Mouse (Mus musculus): Measurements from ENCODE around the gene Slc25a26. TPM values are rescaled to one million over a fixed set of nuclear protein-coding genes. Genes with fewer than 3 reads are reported as not detected.

Gene Slc25a26
- polyA plus RNA-seq (2016; fragmentation: Nextera tagmentation; extraction: Ambion mirVana) = 7.5 and 8.8 TPM in 2 replicates

DNA sequence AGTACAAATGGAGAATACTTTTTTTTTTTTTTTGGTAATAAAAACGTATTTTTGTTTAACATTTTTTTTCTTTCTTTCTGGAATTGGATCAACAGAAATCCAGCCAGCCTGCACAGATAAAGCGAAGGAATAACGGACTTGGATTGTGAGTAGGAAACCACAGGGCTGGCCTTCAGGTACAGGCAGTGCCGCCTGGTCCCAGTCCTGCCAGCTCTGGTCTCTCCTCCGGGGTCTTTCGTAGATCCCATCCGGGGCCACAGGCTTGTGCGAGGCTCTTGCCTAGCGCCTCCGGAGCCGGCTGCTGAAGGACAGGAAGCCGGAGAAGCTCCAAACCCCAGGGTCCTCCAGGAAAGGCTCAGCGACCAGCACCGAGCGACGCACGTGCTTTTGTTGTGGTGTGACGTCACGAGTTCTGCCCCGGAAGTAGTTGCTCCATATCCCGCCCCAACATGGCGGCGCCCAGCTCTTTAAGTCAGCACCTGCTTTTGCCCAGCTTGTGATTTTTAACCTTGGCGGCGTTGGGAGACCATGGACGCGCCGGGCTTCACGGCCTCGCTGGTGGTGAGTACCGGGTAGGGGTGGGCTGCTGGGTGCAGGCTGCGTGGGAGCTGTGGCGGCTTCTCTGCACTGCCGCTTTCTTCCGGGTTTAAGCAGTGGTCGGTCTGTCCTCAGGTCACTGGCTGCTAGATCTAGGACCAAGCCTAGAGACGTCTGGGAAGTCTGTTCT lies at the start of gene Slc25a26:
TSS of gene Slc25a26 (plus strand) at position 435 of the 727 bp plus-strand sequence.
- Histone ChIP-seq H3K4me1 (peaks cover 8% of the 10 kb centered on the region), H3K27ac (replicated peaks) (peak within 1 kb of the TSS; percentile 56; the same call in 1 of the 2 replicates), H3K27me3 (0 out of 2 replicates have a peak, but pooled peaks cover 6% of the 10 kb centered on the region), H3K36me3 (no peaks in the 10 kb centered on the region), H3K9me3 (no peaks in the 10 kb centered on the region), H3K4me3 (peak within 1 kb of the TSS; percentile 84), H3K4me2 (replicated peaks) (peak within 1 kb of the TSS; percentile 80), H3K9ac (replicated peaks) (peak within 1 kb of the TSS; percentile 61)
- ATAC-seq (ENCODE audit: low FRiP score, low read depth) = peak; percentile 98
- WGBS = under 1% methylated on average over 37 of the region's 37 CpGs

DNA sequence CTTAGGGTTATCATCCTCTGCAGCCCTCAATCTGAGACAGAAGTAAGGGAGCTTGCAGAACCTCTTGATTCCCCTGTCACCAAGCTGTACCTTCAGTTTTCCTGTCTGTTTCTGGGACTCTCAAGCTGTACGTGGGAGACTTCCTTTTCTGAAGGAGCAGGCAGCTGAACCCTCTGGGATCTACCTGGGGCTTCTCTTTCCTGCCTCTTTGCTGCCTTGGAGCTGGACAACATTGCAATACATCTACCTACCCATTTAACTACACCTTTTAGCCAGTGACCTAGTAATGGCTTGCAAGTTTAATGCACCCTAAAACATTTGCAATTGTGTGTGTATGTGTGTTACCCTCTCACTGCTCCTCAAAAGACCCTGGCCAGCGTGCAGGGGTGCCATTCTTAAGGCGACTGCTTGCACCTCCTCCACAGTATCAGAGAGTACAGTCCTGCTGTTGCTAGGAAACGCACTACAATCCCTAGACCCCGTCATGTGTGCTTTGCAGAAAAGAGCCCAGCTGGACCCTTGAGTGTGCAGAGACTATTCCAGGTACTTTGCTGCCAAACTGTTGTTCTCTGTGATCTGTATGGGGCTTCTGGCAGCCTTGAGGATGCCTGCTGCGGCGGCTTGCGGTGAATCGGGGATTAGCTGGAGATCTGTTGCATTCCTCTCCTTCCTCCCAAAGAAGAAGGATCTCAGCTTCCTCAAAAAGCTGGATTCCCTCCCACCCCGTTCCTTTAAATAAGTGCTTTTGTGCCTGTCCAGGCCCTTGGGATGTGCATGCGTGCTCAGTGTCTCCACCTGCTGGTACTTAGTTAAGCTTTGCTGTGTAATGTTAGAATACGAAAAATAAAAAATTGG lies 35.9 kb upstream of the Slc25a26 start:
- Histone ChIP-seq H3K4me1 (peaks cover 11% of the 10 kb centered on the region), H3K36me3 (no peaks in the 10 kb centered on the region), H3K4me3 (peak overlapping the region; percentile 25), H3K9ac (replicated peaks) (no peak overlapping the region), H3K27ac (replicated peaks) (peak overlapping the region; percentile 52), H3K27me3 (no peaks in the 10 kb centered on the region), H3K4me2 (replicated peaks) (peak overlapping the region; percentile 47), H3K9me3 (no peaks in the 10 kb centered on the region)
- 6% methylated on average over 12 of the region's 12 CpGs for WGBS
- ATAC-seq (ENCODE audit: low FRiP score, low read depth) = peak; percentile 91

- Histone ChIP-seq H3K27me3 (no peaks in the 10 kb centered on the region), H3K36me3 (no peaks in the 10 kb centered on the region), H3K27ac (replicated peaks) (no peak overlapping the region), H3K4me3 (no peak overlapping the region), H3K9me3 (no peaks in the 10 kb centered on the region), H3K9ac (replicated peaks) (no peak overlapping the region), H3K4me2 (replicated peaks) (no peak overlapping the region), H3K4me1 (peaks cover 11% of the 10 kb centered on the region)
- WGBS = 66% methylated on average over 5 of the region's 5 CpGs
- no peak for ATAC-seq (ENCODE audit: low FRiP score, low read depth)
Observed at GRCm38 (mm10) chr6:94466508-94467205, 33.5 kb upstream of the Slc25a26 start.

DNA sequence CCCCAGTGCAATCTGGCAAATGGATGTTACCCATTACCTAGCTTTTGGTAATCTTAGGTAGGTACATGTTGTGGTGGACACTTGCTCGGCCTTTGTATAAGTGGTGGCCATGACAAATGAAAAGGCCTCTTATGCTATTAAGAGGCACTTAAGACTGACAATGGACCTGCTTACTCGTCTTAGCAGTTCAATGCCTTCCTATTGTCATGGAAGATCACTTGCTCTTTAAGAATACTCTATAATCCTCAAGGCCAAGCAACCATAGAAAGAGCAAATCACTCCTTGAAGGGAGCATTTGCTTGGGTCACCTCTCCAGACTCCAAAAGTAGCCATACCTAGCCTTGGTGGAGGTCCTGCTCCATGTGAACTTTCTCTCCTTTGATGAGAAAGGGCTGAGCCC lies 7.4 kb upstream of the Slc25a26 start:
- Histone ChIP-seq H3K4me3 (no peak overlapping the region), H3K9me3 (no peaks in the 10 kb centered on the region), H3K4me1 (no peaks in the 10 kb centered on the region), H3K36me3 (no peaks in the 10 kb centered on the region), H3K27ac (replicated peaks) (no peak overlapping the region), H3K27me3 (no peaks in the 10 kb centered on the region), H3K9ac (replicated peaks) (no peak overlapping the region), H3K4me2 (replicated peaks) (no peak overlapping the region)
- ATAC-seq (ENCODE audit: low FRiP score, low read depth) = no peak
- WGBS = 44% methylated on average over 2 of the region's 2 CpGs

DNA sequence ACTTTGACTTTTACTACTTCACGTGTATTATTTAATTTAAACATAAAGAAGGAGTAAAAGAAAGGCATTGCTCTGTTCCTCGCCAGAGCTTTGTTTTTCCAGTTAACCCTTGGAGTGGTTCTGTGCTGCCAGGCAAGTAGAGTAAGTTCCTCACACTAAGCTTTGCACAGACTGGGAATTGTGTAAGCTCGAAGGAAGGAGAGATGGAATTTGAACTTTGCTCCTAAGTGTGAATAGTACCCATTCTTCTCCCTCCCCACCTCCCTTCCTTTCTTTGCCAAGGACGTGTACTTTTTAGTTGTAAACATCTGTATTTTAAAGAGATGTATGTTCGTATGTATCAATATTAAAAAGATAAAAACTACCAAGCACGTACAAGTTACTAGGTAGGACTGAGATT lies 3.8 kb downstream of the Slc25a26 start:
- H3K36me3 ChIP-seq = no peaks in the 10 kb centered on the region
- no peak for ATAC-seq (ENCODE audit: low FRiP score, low read depth)

DNA sequence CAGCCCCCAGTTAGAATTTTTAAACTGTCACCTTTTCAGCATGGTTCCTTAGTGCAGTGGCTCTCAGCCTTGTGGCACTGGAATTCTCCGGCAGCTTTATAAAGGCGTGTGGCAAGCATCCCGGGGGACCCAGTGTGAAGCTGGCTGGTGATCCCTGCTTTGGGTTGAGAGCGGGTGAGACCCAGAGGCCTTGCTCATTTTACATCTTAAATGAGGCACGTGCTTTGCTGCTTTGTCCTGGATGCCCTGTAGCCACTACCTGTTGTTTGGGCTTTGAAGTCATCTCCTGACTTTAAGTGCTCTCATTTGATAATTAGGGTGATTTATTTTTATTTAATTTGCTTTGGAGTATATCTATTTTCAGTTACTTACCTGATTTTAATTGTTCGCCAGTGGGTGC lies 7.8 kb downstream of the Slc25a26 start:
- ATAC-seq (ENCODE audit: low FRiP score, low read depth) = no peak
- H3K9ac ChIP-seq (replicated peaks) = no peak overlapping the region
- H3K36me3 ChIP-seq = no peaks in the 10 kb centered on the region
- no peaks in the 10 kb centered on the region for H3K4me1 ChIP-seq
- H3K27me3 ChIP-seq = no peaks in the 10 kb centered on the region
- H3K4me3 ChIP-seq = no peak overlapping the region
- H3K9me3 ChIP-seq = no peaks in the 10 kb centered on the region
- WGBS = 76% methylated on average over 6 of the region's 6 CpGs
- H3K4me2 ChIP-seq (replicated peaks) = no peak overlapping the region
- no peak overlapping the region for H3K27ac ChIP-seq (replicated peaks)

More for the DNA sequence above, 3.8 kb downstream of the Slc25a26 start:
- no peaks in the 10 kb centered on the region for H3K27me3 ChIP-seq
- H3K27ac ChIP-seq (replicated peaks) = no peak overlapping the region
- 69% methylated on average over 6 of the region's 6 CpGs for WGBS
- H3K9me3 ChIP-seq = no peaks in the 10 kb centered on the region
- H3K4me3 ChIP-seq = no peak overlapping the region
- no peak overlapping the region for H3K9ac ChIP-seq (replicated peaks)
- no peak overlapping the region for H3K4me2 ChIP-seq (replicated peaks)
- H3K4me1 ChIP-seq = peaks cover 8% of the 10 kb centered on the region

DNA sequence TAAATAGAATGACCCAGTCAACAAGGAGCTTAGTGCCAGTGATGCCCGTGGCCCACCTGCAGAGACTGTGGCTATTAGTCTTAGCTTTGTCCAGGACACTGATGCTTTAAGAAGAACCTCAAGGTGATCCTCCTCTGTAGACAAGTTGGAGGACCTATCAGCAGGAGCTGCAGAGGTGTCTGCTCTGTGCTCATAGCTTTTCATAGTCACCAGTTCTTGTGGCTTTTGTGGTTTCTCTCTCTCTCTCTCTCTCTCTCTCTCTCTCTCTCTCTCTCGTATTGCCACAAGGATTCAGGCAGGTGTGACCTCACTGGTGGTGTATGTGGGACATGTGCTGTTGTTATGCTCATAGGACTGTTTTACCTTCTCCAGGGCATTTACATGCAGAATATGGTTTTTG lies 8.7 kb downstream of the Slc25a26 start:
- Histone ChIP-seq H3K9me3 (no peaks in the 10 kb centered on the region), H3K9ac (replicated peaks) (no peak overlapping the region), H3K4me2 (replicated peaks) (no peak overlapping the region), H3K27me3 (no peaks in the 10 kb centered on the region), H3K27ac (replicated peaks) (no peak overlapping the region), H3K4me1 (no peaks in the 10 kb centered on the region), H3K36me3 (no peaks in the 10 kb centered on the region), H3K4me3 (no peak overlapping the region)
- 86% methylated on average over 2 of the region's 2 CpGs for WGBS
- no peak for ATAC-seq (ENCODE audit: low FRiP score, low read depth)

GRCm38 (mm10) chr6:94509220-94509619 lies 9.1 kb downstream of the Slc25a26 start:
- H3K4me3 ChIP-seq = no peak overlapping the region
- no peaks in the 10 kb centered on the region for H3K4me1 ChIP-seq
- H3K9ac ChIP-seq (replicated peaks) = no peak overlapping the region
- ATAC-seq (ENCODE audit: low FRiP score, low read depth) = no peak
- no peaks in the 10 kb centered on the region for H3K27me3 ChIP-seq
- no peak overlapping the region for H3K27ac ChIP-seq (replicated peaks)
- 89% methylated on average over 6 of the region's 6 CpGs for WGBS
- H3K36me3 ChIP-seq = no peaks in the 10 kb centered on the region
- H3K4me2 ChIP-seq (replicated peaks) = no peak overlapping the region
- no peaks in the 10 kb centered on the region for H3K9me3 ChIP-seq

DNA sequence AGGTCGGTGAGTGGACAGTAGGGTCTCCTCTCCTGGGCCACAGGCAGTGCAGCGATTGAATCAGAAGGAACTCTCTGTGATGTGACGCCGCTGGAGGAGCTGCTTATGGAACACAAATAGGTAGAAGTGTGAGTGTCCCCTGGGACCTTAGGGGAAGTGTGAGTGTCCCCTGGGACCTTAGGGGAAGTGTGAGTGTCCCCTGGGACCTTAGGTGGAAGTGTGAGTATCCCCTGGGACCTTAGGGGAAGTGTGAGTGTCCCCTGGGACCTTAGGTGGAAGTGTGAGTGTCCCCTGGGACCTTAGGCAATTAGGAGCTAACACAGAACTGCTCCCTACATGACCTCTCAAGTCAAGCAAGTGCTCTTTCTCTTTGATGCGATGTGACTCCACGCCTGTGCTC lies 18.0 kb downstream of the Slc25a26 start:
- Histone ChIP-seq H3K9me3 (no peaks in the 10 kb centered on the region), H3K4me3 (no peak overlapping the region), H3K27me3 (no peaks in the 10 kb centered on the region), H3K4me1 (no peaks in the 10 kb centered on the region), H3K9ac (replicated peaks) (no peak overlapping the region), H3K27ac (replicated peaks) (no peak overlapping the region), H3K4me2 (replicated peaks) (no peak overlapping the region), H3K36me3 (no peaks in the 10 kb centered on the region)
- 91% methylated on average over 6 of the region's 6 CpGs for whole genome bisulfite sequencing
- ATAC-seq (ENCODE audit: low FRiP score, low read depth) = no peak

DNA sequence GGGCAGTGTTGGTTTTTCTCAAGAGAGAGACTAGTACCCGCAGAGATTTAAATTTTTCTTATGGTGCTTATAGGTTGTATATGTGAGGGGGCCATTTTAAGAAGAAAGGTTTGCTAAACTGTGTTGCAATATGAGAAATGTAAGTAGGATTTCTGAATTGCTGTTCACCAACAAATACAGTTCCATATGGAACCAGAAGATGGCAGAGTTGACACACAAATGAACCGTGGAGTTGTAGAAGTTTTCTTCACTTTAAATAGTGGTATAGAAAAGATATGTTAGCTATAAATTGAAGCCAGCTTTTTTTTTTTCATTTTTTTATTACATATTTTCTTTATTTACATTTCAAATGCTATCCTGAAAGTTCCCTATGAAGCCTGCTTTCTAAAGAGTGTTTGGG lies 24.2 kb downstream of the Slc25a26 start:
- Histone ChIP-seq H3K9me3 (no peaks in the 10 kb centered on the region), H3K4me1 (no peaks in the 10 kb centered on the region), H3K36me3 (no peaks in the 10 kb centered on the region), H3K27me3 (no peaks in the 10 kb centered on the region), H3K27ac (replicated peaks) (no peak overlapping the region), H3K9ac (replicated peaks) (no peak overlapping the region), H3K4me2 (replicated peaks) (no peak overlapping the region), H3K4me3 (no peak overlapping the region)
- ATAC-seq (ENCODE audit: low FRiP score, low read depth) = no peak
- 45% methylated on average over 2 of the region's 2 CpGs for WGBS

DNA sequence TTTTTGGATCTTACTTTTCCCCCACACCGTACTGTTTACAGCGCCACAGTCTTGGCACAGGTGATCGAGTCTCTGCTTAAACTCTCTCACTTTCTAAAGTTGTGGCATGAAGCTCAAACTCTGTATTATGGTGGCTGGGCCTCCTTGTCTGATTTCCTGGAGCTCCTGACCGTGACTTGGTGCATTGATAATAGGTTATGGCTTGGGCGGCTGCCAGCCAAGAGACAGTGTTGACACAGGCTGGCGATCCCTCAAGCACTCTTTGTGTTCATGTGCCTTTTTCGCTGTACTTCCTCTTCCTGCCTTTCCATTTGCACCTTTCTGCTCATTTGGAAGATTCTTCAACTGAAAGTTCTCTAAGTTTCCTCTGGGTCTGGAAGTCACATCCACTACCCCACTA lies 30.6 kb downstream of the Slc25a26 start:
- Histone ChIP-seq H3K4me3 (no peak overlapping the region), H3K4me2 (replicated peaks) (no peak overlapping the region), H3K36me3 (no peaks in the 10 kb centered on the region), H3K9me3 (no peaks in the 10 kb centered on the region), H3K27me3 (no peaks in the 10 kb centered on the region), H3K27ac (replicated peaks) (no peak overlapping the region), H3K9ac (replicated peaks) (no peak overlapping the region), H3K4me1 (no peaks in the 10 kb centered on the region)
- 96% methylated on average over 7 of the region's 7 CpGs for WGBS
- no peak for ATAC-seq (ENCODE audit: low FRiP score, low read depth)

DNA sequence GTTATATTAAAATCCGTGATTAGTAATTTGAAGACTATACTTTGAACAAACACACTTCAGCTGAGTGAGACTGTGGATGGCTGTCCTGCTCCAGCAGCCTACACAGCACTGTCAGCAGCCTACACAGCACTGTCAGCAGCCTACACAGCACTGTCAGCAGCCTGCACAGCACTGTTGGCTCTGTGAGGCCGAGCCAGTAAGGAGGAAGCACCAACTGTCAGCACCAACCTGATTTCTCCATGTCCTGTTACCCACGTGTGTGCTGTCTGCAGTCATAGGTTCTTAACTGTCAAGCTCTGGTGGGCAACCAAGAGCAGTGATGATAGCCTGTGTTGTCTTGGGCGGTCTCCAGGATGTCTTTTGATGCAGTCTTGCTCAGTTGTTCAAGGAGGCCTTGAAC lies 32.0 kb downstream of the Slc25a26 start:
- H3K9ac ChIP-seq (replicated peaks) = no peak overlapping the region
- H3K4me1 ChIP-seq = no peaks in the 10 kb centered on the region; the same call in 1 of the 2 replicates
- H3K27me3 ChIP-seq = no peaks in the 10 kb centered on the region
- no peak overlapping the region for H3K4me2 ChIP-seq (replicated peaks)
- no peak overlapping the region for H3K4me3 ChIP-seq
- 86% methylated on average over 4 of the region's 4 CpGs for WGBS
- 0 out of 2 replicates have a peak, but pooled peaks cover 3% of the 10 kb centered on the region for H3K36me3 ChIP-seq
- no peaks in the 10 kb centered on the region for H3K9me3 ChIP-seq
- ATAC-seq (ENCODE audit: low FRiP score, low read depth) = no peak
- no peak overlapping the region for H3K27ac ChIP-seq (replicated peaks)

Data from midbrain, embryonic 12.5 days (tissue).